In the genomic region with DNA sequence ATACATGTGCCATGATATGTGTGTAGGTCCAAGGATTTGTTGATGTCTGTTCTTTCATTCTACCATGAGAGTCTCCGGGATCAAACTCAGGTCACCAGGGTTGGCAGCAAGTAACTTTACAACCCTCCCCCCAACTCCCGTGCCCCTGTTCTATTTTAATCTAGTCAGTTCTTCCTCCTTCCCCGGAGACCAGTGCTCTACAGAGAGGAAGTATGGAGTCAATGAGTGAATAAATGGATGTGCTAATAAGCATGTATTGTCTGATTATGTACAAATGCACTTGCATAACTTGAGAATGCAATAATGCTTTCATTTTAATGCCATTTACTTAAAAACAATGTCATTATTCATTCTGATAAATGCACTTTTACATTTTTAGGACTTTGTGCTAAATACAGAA, we compare ENCODE assay signal across 15 mouse cellular contexts.
"Had no signal": no experiment of that assay in that cellular context is flagged by ENCODE, and none has a peak within 500 bp of the region (broad histone marks: within the 10 kb centered on the region; RNA-seq: fewer than 3 reads in every experiment).

No protein-coding gene starts in this region.

- H3K4me1 ChIP-seq: neural tube, embryonic 15.5 days; stomach, embryonic 15.5 days had no signal

- H3K27ac ChIP-seq: neural tube, embryonic 15.5 days; stomach, embryonic 15.5 days; stomach, postnatal 0 days had no signal

- H3K9ac ChIP-seq: neural tube, embryonic 15.5 days; stomach, embryonic 15.5 days had no signal

- DNase-seq: retina, postnatal 1 day; right cerebral cortex, adult 18-20 months; right cerebral cortex, postnatal 14 days; right cerebral cortex, postnatal 25 days; right cerebral cortex, postnatal 4 days; spleen, adult 18-20 months; thymus, adult 18-20 months; thymus, adult 2 months; thymus, postnatal 14 days; thymus, postnatal 25 days; thymus, postnatal 36 days; thymus, postnatal 4 days had no signal

- H3K9me3 ChIP-seq: neural tube, embryonic 15.5 days; stomach, embryonic 15.5 days had no signal

- H3K27me3 ChIP-seq: neural tube, embryonic 15.5 days; stomach, embryonic 15.5 days had no signal

- H3K4me2 ChIP-seq: neural tube, embryonic 15.5 days; stomach, embryonic 15.5 days had no signal

- H3K36me3 ChIP-seq: neural tube, embryonic 15.5 days; stomach, embryonic 15.5 days had no signal

- H3K4me3 ChIP-seq: neural tube, embryonic 15.5 days; stomach, embryonic 15.5 days had no signal
